Mouse (Mus musculus): ENCODE data around the gene Fmc1.
A peak's percentile ranks its signal among the peaks of the same experiment; 100 is the strongest.

- peak; percentile 57 for TF ChIP-seq POLR2A (IDR thresholded peaks at IDR 0.05; ENCODE audit: insufficient read length, low read depth)
- peak; percentile 52 for TF ChIP-seq E2F4 (IDR thresholded peaks at IDR 0.05; ENCODE audit: insufficient read depth)
- no peak for TF ChIP-seq MAX (IDR thresholded peaks at IDR 0.05; ENCODE audit: low read depth)
- no peak for TF ChIP-seq USF1 (IDR thresholded peaks at IDR 0.05; ENCODE audit: low read depth)
- no peak for TF ChIP-seq CEBPB (IDR thresholded peaks at IDR 0.05; ENCODE audit: insufficient read depth, poor library complexity, severe bottlenecking)
- TF ChIP-seq TCF12 (IDR thresholded peaks at IDR 0.05; ENCODE audit: insufficient read depth, poor library complexity, severe bottlenecking), result no peak
- peak; percentile 46 for TF ChIP-seq POLR2AphosphoS2 (IDR thresholded peaks at IDR 0.05; ENCODE audit: insufficient read length, low read depth)
- TF ChIP-seq REST (IDR thresholded peaks at IDR 0.05; ENCODE audit: insufficient read depth, insufficient read length), result no peak
Measured at GRCm38 (mm10) chr6:38534640-38535365, 1.5 kb downstream of the Fmc1 start.
